Mouse (Mus musculus) intestine, embryonic 14.5 days (tissue): Measurements from ENCODE around the gene Fam166a. TPM values are rescaled to one million over a fixed set of nuclear protein-coding genes. Genes with fewer than 3 reads are reported as not detected.

Experiments used
- ATAC-seq: fragments of 200-750 bp; cut with Nextera tagmentation; replicated peaks from 2 replicates; pipeline ENCODE4 v1.8.0; 2017; ENCODE audit warnings: low read depth, moderate number of reproducible peaks, moderate TSS enrichment, moderate library complexity; ENCODE audit not compliant: low FRiP score, low TSS enrichment
- DNase-seq: peaks from one replicate; pipeline ENCODE4 v3.0.0-alpha.2; 2018; ENCODE audit warnings: low spot score
- H3K27ac ChIP-seq: fragments of 300-500 bp; sonication (generic); 2 replicates; pipeline ENCODE4 v1.5.1; 2014; ENCODE audit warnings: low read depth, mild to moderate bottlenecking, control low read depth
- H3K27me3 ChIP-seq: fragments of 300-500 bp; sonication (generic); replicated peaks from 2 replicates; pipeline ENCODE4 v1.6.1; 2014; ENCODE audit warnings: low read length, control low read depth; ENCODE audit not compliant: control insufficient read depth, insufficient read depth
- H3K36me3 ChIP-seq: fragments of 300-500 bp; sonication (generic); 2 replicates; pipeline ENCODE4 v1.6.1; 2014; ENCODE audit warnings: low read length, control low read depth; ENCODE audit not compliant: control insufficient read depth, insufficient read depth
- H3K4me1 ChIP-seq: fragments of 300-500 bp; sonication (generic); replicated peaks from 2 replicates; pipeline ENCODE4 v1.6.1; 2014; ENCODE audit warnings: low read length, control low read depth, mixed read lengths; ENCODE audit not compliant: control insufficient read depth, insufficient read depth
- H3K4me2 ChIP-seq: fragments of 300-500 bp; sonication (generic); 2 replicates; pipeline ENCODE4 v1.6.1; 2014; ENCODE audit warnings: low read length
- H3K4me3 ChIP-seq: fragments of 300-500 bp; sonication (generic); 2 replicates; pipeline ENCODE4 v1.5.1; 2014; ENCODE audit warnings: low read depth, low read length, control low read depth, mixed read lengths
- H3K9ac ChIP-seq: fragments of 300-500 bp; sonication (generic); 2 replicates; pipeline ENCODE4 v1.6.1; 2014; ENCODE audit warnings: mild to moderate bottlenecking, low read length
- H3K9me3 ChIP-seq: fragments of 300-500 bp; sonication (generic); 2 replicates; pipeline ENCODE4 v1.6.1; 2016; ENCODE audit warnings: low read length, control low read depth; ENCODE audit not compliant: control insufficient read depth
- WGBS: fragments of 180-500 bp; shearing (Covaris S2); extraction: QIAGEN DNeasy Blood & Tissue Kit; methylation state at CpG from one replicate; pipeline ENCODE4 v1.1.7; 2014; 5-methylcytosine and 5-hydroxymethylcytosine counted together
- polyA plus RNA-seq: library from polyadenylated mRNA; unstranded; fragments of >200 nt; fragmentation: Nextera tagmentation; extraction: Ambion mirVana; gene quantifications from 2 replicates; pipeline ENCODE4 v1.2.1, GENCODE M21; 2014

Gene Fam166a
- polyA plus RNA-seq, 1 experiment from 2014 or later: 0.51 TPM

DNA sequence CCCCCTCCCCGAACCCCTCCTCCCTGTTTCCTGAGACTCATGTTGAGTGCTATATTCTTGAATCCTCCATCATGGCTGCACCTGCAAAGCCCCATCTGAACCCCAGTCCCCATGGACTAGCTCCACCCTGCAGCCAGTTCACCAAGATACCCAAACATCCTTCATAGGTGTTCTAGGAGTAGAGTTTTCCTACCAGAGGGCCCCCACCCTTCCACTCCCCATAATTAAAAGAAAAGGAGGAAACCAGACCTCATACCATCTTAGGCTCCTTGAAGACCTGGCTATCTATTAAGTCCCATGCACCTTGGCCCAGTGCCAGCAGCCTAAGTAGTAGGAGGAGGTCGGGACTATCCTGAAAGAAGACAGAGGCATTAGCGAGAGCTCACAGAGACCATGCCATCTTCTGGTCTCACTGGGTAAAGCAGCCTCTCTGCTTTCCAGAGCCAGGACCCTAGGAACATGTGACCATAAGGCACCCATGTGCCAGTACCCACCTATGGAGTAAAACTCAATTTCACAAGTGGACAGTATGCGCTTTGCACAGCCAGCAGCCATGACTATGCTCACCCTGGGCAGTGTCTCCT is 14.8 kb upstream of the Fam166a start:
- 63% methylated on average over 4 of the region's 4 CpGs for WGBS
- ATAC-seq (no peak), DNase-seq (no peak)
- Histone ChIP-seq H3K36me3 (peaks cover 99% of the 10 kb centered on the region), H3K4me1 (no peaks in the 10 kb centered on the region), H3K9ac (no peak overlapping the region), H3K27me3 (no peaks in the 10 kb centered on the region), H3K4me2 (no peak overlapping the region), H3K27ac (no peak overlapping the region), H3K9me3 (no peaks in the 10 kb centered on the region), H3K4me3 (no peak overlapping the region)

DNA sequence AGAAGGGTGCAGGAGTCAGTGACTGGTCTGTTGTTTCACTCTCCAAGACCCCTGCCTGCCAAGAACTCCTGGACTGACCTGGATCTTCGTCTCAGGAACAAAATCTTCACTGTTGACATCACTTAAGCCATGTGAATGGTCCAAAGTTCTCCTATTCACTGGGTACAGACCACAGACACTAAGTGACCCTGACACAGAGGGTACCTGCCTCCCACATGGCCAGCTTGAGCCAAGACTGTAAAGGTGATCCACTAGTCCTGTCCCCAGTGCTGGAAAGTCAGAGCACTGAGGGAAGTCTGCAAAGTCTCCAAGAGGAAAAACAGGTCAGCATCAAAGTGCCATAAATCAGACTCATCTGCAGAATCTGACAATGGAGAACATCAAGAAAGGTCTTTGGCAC is 11.0 kb upstream of the Fam166a start:
- Histone ChIP-seq H3K9ac (no peak overlapping the region), H3K4me2 (no peak overlapping the region), H3K27ac (no peak overlapping the region), H3K27me3 (no peaks in the 10 kb centered on the region), H3K9me3 (no peaks in the 10 kb centered on the region), H3K36me3 (peaks cover 71% of the 10 kb centered on the region), H3K4me1 (peaks cover 15% of the 10 kb centered on the region), H3K4me3 (no peak overlapping the region)
- 100% methylated on average over 1 of the region's 1 CpGs for WGBS
- ATAC-seq (no peak), DNase-seq (no peak)

DNA sequence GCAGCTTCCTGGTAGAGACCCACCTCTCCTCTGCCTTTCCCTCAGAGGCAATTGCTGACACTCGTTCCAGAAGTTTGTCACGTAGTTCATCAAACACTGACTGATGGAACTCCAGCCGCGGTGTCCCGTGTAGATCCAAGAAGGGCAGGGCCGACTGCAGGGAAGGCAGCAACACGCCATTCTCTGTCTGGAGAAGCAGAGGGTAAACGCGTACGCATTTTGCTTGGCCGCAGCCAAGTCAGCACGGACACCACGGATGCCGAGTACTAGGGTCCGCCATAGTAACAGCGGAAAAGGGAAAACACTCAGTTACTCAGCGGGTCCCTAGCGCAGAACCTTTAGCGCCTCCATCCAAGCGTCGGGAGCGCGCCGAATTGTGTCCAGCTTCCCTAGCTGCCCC is 7.9 kb upstream of the Fam166a start:
- ATAC-seq: no peak
- Histone ChIP-seq H3K9me3 (no peaks in the 10 kb centered on the region), H3K36me3 (peaks cover 40% of the 10 kb centered on the region), H3K27ac (peak overlapping the region; percentile 83), H3K4me2 (peak overlapping the region; percentile 95), H3K4me1 (peaks cover 15% of the 10 kb centered on the region), H3K9ac (peak overlapping the region; percentile 89), H3K4me3 (peak overlapping the region; percentile 99), H3K27me3 (no peaks in the 10 kb centered on the region)
- peak; percentile 63 for DNase-seq
- whole genome bisulfite sequencing: under 1% methylated on average over 24 of the region's 24 CpGs

DNA sequence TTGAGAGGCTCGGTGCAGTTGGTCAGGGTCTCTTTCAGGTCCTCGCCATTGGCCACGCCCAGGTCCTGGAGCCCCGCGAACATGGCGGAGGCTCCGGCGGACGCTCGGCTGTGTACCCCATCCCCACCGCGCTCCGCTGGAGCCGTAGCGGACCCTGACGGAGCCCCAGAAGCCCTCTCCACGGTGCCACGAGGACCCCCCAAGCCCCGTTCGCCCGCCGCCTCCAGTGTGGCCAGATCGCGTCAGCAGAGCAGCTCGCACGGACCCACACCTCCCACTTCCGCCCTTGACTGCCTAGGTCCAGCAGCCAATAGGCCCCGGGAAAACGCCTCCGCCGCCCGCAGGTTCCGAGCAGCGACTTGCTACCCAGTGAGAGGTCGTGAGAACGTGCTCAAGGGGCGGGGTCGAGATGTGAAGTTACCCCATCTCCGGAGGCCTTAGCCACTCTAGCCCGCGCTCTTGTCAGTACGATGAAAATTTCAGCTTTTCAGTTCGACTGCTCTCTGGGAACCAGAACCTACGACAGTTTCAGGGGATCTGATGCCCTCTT is 7.3 kb upstream of the Fam166a start, which contains the start of gene Nelfb:
Gene Nelfb, minus strand, starts transcription at position 369 of the 550 bp plus-strand sequence.
- H3K4me2 ChIP-seq: peak within 1 kb of the TSS; percentile 95
- peak within 1 kb of the TSS; percentile 89 for H3K9ac ChIP-seq
- H3K4me3 ChIP-seq: peak within 1 kb of the TSS; percentile 99
- H3K4me1 ChIP-seq: peaks cover 15% of the 10 kb centered on the region
- peaks cover 35% of the 10 kb centered on the region for H3K36me3 ChIP-seq
- DNase-seq: peak; percentile 98
- 1% methylated on average over 41 of the region's 44 CpGs for WGBS
- H3K27ac ChIP-seq: peak within 1 kb of the TSS; percentile 83
- no peaks in the 10 kb centered on the region for H3K27me3 ChIP-seq
- ATAC-seq: peak; percentile 92
- no peaks in the 10 kb centered on the region for H3K9me3 ChIP-seq

DNA sequence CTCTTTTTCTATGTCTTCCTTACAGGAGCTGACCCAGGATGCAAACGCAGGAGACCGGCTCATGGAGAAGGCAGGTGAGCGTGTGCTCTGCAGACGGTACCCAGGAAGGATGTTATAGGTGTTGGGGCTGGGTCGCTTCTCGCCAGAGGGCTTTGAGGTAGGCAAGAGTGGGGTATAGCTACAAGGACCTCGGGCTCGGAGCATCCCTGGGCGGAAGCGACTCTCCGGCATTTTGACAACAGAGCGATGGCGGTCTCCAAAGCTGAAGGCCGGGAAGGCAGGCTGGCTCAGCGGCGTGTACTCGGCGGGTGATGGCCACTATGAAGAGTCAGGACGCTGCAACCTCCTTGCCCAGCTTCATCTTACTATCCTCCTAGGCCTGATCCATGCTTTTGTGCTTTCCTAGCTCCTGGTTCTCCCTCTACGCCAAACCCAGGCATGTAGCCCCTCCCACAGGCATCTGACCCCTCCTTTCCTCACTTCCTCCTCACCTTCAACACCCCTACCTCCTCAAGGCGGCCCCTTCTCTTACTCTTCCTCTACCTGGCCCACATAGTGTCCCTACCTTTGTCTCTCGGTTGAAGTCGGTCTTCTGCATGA is 5.2 kb upstream of the Fam166a start:
- peaks cover 15% of the 10 kb centered on the region for H3K4me1 ChIP-seq
- H3K27me3 ChIP-seq: 0 out of 2 replicates have a peak, but pooled peaks cover 4% of the 10 kb centered on the region
- H3K9me3 ChIP-seq: no peaks in the 10 kb centered on the region
- no peak overlapping the region for H3K27ac ChIP-seq
- ATAC-seq (no peak), DNase-seq (no peak)
- peaks cover 15% of the 10 kb centered on the region for H3K36me3 ChIP-seq
- WGBS: 63% methylated on average over 23 of the region's 23 CpGs
- H3K4me3 ChIP-seq: no peak overlapping the region
- no peak overlapping the region for H3K4me2 ChIP-seq
- H3K9ac ChIP-seq: no peak overlapping the region

DNA sequence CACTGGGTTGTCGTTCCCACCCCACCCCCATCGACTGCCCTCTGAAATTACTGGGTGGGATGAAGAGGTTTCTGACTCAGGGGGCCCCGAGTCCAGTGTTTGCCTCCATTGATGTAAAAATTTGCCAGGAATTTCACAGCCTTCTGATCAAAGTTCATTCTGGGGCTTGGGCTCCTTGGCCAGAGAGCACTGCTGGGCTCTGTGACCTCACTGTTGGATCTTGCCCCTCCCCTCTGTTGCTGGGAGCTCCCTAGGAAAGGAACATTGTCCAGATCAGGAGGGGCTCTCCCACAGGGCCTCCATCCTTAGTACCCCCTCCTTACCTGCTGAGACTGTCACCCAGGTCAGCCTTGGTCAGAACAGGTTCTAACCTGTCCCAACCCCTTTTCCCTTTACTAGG is 4.1 kb upstream of the Fam166a start, which contains the start of gene Stpg3:
Gene Stpg3, minus strand, starts transcription at position 194 of the 400 bp plus-strand sequence.
- no peak for ATAC-seq
- no peak for DNase-seq
- 61% methylated on average over 3 of the region's 3 CpGs for WGBS
- H3K9ac ChIP-seq: no peak within 1 kb of the TSS
- no peak within 1 kb of the TSS for H3K4me3 ChIP-seq
- 0 out of 2 replicates have a peak, but pooled peaks cover 4% of the 10 kb centered on the region for H3K27me3 ChIP-seq
- H3K9me3 ChIP-seq: no peaks in the 10 kb centered on the region
- H3K4me1 ChIP-seq: peaks cover 15% of the 10 kb centered on the region
- peaks cover 6% of the 10 kb centered on the region; the same call in 1 of the 2 replicates for H3K36me3 ChIP-seq
- H3K4me2 ChIP-seq: no peak within 1 kb of the TSS
- H3K27ac ChIP-seq: no peak within 1 kb of the TSS

DNA sequence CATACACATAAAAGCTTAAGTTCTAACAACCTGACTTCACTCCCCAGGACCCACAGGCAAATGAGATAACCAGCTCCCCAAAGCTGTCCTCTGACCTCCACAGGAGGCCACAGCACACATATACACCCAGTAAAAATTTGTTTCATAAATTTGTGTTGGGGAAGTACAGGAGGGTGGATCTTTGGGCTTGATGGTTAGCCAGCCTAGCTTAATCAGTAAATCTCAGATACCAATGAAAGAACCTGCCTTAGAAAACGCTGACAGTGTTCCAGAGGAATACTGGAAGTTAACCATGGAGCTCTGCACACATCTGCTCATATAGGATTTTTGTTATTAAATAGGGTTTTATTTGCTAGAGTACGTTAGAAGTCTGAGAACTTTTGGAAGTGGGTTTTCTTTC is 879 bp upstream of the Fam166a start:
- no peak overlapping the region for H3K9ac ChIP-seq
- H3K27me3 ChIP-seq: 0 out of 2 replicates have a peak, but pooled peaks cover 4% of the 10 kb centered on the region
- no peak for ATAC-seq
- 53% methylated on average over 2 of the region's 2 CpGs for WGBS
- no peaks in the 10 kb centered on the region for H3K4me1 ChIP-seq
- H3K27ac ChIP-seq: no peak overlapping the region
- H3K36me3 ChIP-seq: peaks cover 9% of the 10 kb centered on the region; the same call in 1 of the 2 replicates
- H3K9me3 ChIP-seq: no peaks in the 10 kb centered on the region
- no peak overlapping the region for H3K4me3 ChIP-seq
- no peak for DNase-seq
- H3K4me2 ChIP-seq: no peak overlapping the region

DNA sequence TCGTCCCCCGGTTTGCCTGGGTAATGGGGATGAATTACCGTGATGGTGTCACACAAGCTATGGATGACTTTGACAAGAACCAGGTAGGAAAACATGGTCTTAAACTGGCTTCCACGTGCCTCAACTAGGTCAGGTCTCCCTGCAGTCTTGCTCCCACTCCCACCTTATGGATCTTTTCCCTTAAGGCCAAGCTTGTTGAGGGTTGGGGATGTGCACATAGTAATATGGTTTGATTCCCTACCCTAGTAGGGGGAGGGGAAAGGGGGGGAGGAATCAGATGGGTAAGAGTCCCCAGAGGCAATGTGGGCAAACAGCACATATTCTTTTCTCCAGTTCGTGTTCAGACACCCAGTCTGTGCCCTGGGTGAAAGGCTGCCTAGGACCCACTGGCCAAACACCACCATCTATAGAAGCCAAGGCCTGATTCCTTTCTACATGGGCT is 2.8 kb downstream of the Fam166a start:
- WGBS: 60% methylated on average over 5 of the region's 5 CpGs
- Histone ChIP-seq H3K36me3 (peaks cover 9% of the 10 kb centered on the region; the same call in 1 of the 2 replicates), H3K4me3 (no peak overlapping the region), H3K9me3 (no peaks in the 10 kb centered on the region), H3K27ac (no peak overlapping the region), H3K4me1 (peaks cover 9% of the 10 kb centered on the region), H3K27me3 (0 out of 2 replicates have a peak, but pooled peaks cover 4% of the 10 kb centered on the region), H3K4me2 (no peak overlapping the region), H3K9ac (no peak overlapping the region)
- no peak for ATAC-seq
- no peak for DNase-seq
